7 mouse cellular contexts compared by ENCODE assay signal in genomic region chr2:30902726-30903722, GRCm38 (mm10). TPM values are rescaled to one million over a fixed set of nuclear protein-coding genes. Genes with fewer than 3 reads are reported as not detected.
DNase-seq lines count a peak whose midpoint lies in the region; ATAC-seq and TF ChIP-seq lines count a peak whose summit lies in the region.

No protein-coding gene starts in this region.

- TF ChIP-seq POLR2A in testis, adult 2 months (IDR thresholded peaks at IDR 0.05; ENCODE audit: control insufficient read depth, low read depth, low read length), result no peak

- no peaks in the 10 kb centered on the region for H3K27me3 ChIP-seq in testis, adult 2 months (ENCODE audit: control insufficient read depth, insufficient read depth, low read length)
- H3K27me3 ChIP-seq in forebrain, embryonic 14.5 days (replicated peaks; ENCODE audit: control insufficient read depth, insufficient read depth, low read length), result no peaks in the 10 kb centered on the region; the same call in 1 of the 2 replicates
- 0 out of 2 replicates have a peak, but pooled peaks cover 9% of the 10 kb centered on the region for H3K27me3 ChIP-seq in midbrain, embryonic 15.5 days (replicated peaks)

- peak; percentile 44; the same call in 1 of the 2 replicates for ATAC-seq in forebrain, embryonic 14.5 days
- no peak for ATAC-seq in midbrain, embryonic 15.5 days (replicated peaks)

- H3K9me3 ChIP-seq in forebrain, embryonic 14.5 days (replicated peaks; ENCODE audit: control insufficient read depth, low read length), result no peaks in the 10 kb centered on the region
- no peaks in the 10 kb centered on the region for H3K9me3 ChIP-seq in midbrain, embryonic 15.5 days

- H3K4me2 ChIP-seq in forebrain, embryonic 14.5 days (ENCODE audit: low read length), result peak overlapping the region; percentile 54
- peak overlapping the region; percentile 56 for H3K4me2 ChIP-seq in midbrain, embryonic 15.5 days

- H3K36me3 ChIP-seq in testis, adult 2 months (ENCODE audit: control insufficient read depth, insufficient read depth, low read length), result no peaks in the 10 kb centered on the region
- H3K36me3 ChIP-seq in forebrain, embryonic 14.5 days (ENCODE audit: control insufficient read depth, insufficient read depth, low read length), result no peaks in the 10 kb centered on the region
- H3K36me3 ChIP-seq in midbrain, embryonic 15.5 days (replicated peaks), result no peaks in the 10 kb centered on the region

- TF ChIP-seq CTCF in testis, adult 2 months (IDR thresholded peaks at IDR 0.05; ENCODE audit: control insufficient read depth, insufficient read depth, insufficient replicate concordance, low read depth, low read length), result no peak

- peak overlapping the region; percentile 67 for H3K4me3 ChIP-seq in testis, adult 2 months (ENCODE audit: control insufficient read depth, low read depth, low read length)
- peak overlapping the region; percentile 26 for H3K4me3 ChIP-seq in forebrain, embryonic 14.5 days (ENCODE audit: low read depth, low read length)
- peak overlapping the region; percentile 32 for H3K4me3 ChIP-seq in midbrain, embryonic 15.5 days

- 12% methylated on average over 36 of the region's 37 CpGs for WGBS in forebrain, embryonic 14.5 days
- WGBS in midbrain, embryonic 15.5 days, result 7% methylated on average over 36 of the region's 37 CpGs

- no peak overlapping the region for H3K27ac ChIP-seq in testis, adult 2 months (ENCODE audit: control insufficient read depth, insufficient read depth, low read depth, low read length)
- H3K27ac ChIP-seq in forebrain, embryonic 14.5 days (ENCODE audit: low read depth, low read length), result no peak overlapping the region
- no peak overlapping the region for H3K27ac ChIP-seq in midbrain, embryonic 15.5 days

- peaks cover 3% of the 10 kb centered on the region for H3K4me1 ChIP-seq in testis, adult 2 months (ENCODE audit: control insufficient read depth, insufficient read depth, low read length)
- H3K4me1 ChIP-seq in forebrain, embryonic 14.5 days (ENCODE audit: control insufficient read depth, insufficient read depth, low read length), result peaks cover 3% of the 10 kb centered on the region; the same call in 1 of the 2 replicates
- H3K4me1 ChIP-seq in midbrain, embryonic 15.5 days, result peaks cover 10% of the 10 kb centered on the region

- H3K9ac ChIP-seq in forebrain, embryonic 14.5 days (ENCODE audit: low read length), result peak overlapping the region; percentile 54
- peak overlapping the region; percentile 40; the same call in 1 of the 2 replicates for H3K9ac ChIP-seq in midbrain, embryonic 15.5 days

- no peak for DNase-seq in testis, postnatal 10 days (ENCODE audit: low spot score)
- DNase-seq in forebrain, embryonic 14.5 days (ENCODE audit: low spot score), result peak; percentile 27
- peak; percentile 73 for DNase-seq in kidney, postnatal 10 days
- no peak for DNase-seq in cerebellum, adult 8-10 months
- DNase-seq in yolk sac, embryonic 10.5 days (ENCODE audit: low spot score), result no peak

RNA-seq across cellular contexts. Expression of gene Ptges, which starts 26.6 kb away (rescaled TPM):
- polyA plus RNA-seq in testis, adult 2 months (2012; rRNA removed), result 3.9 and 15.6 TPM in 2 replicates
- polyA plus RNA-seq in forebrain, embryonic 14.5 days (2014; fragmentation: Nextera tagmentation; extraction: Ambion mirVana), result 2.6 and 3.3 TPM in 2 replicates
- polyA plus RNA-seq in midbrain, embryonic 15.5 days (2015; fragmentation: Nextera tagmentation; extraction: Ambion mirVana), result 5.1 and 6.3 TPM in 2 replicates

RNA-seq across cellular contexts. Expression of gene Tor1b, which starts 49.7 kb away (rescaled TPM):
- 12.9 and 14.0 TPM in 2 replicates for polyA plus RNA-seq in testis, adult 2 months (2012; rRNA removed)
- 24.9 and 25.2 TPM in 2 replicates for polyA plus RNA-seq in forebrain, embryonic 14.5 days (2014; fragmentation: Nextera tagmentation; extraction: Ambion mirVana)
- polyA plus RNA-seq in midbrain, embryonic 15.5 days (2015; fragmentation: Nextera tagmentation; extraction: Ambion mirVana), result 19.9 and 20.8 TPM in 2 replicates

Comparison
In these comparisons a context has a peak if more than half of its experiments do, and no peak if none do; other contexts are left out.
1. DNase-seq: peak in forebrain, embryonic 14.5 days (single experiment) and kidney, postnatal 10 days (single experiment); none in testis, postnatal 10 days (single experiment), cerebellum, adult 8-10 months (single experiment) and yolk sac, embryonic 10.5 days (single experiment).
2. Peak in every context shown above with its lines, with median percentiles within 50 percentile points of each other: H3K4me3 ChIP-seq.